Mouse (Mus musculus) heart, postnatal 10 days (tissue): Measurements from ENCODE around the gene Nip7. TPM values are rescaled to one million over a fixed set of nuclear protein-coding genes. Genes with fewer than 3 reads are reported as not detected.
"Not testable (repeated sequence)": the region's sequence is repeated elsewhere in the genome, so short reads cannot be mapped to it uniquely, and the experiment has no call there.

Experiments
- DNase-seq, 2 experiments: peaks; one replicate each; pipeline ENCODE4 v3.0.0; 2021
- intact Hi-C: fragments of 180-260 bp; cut with DNase I; formaldehyde crosslinking; loops from one replicate; pipeline ENCODE4 v1.15.1; 2025
- total RNA-seq, 2 experiments: library from RNA; stranded (reverse); gene quantifications; 2 replicates each; pipeline ENCODE4 v1.2.3; 2021

Gene Nip7
- total RNA-seq: 10 to 100 TPM; 24.9 to 28.8 TPM

GRCm38 (mm10) chr8:107056076-107056972, at the start of gene Nip7, which contains the start of gene Cog8:
Gene Nip7 (plus strand): TSS chr8:107056877.
Gene Cog8 (minus strand): TSS chr8:107056689.
- intact Hi-C loops: no loop called here
- peak; percentile 98 for DNase-seq

GRCm38 (mm10) chr8:107007795-107008194, 48.9 kb upstream of the Nip7 start:
- DNase-seq: no peak
- intact Hi-C loops: no loop called here

GRCm38 (mm10) chr8:107012666-107013065, 44.0 kb upstream of the Nip7 start:
- no peak for DNase-seq
- intact Hi-C loops: no loop called here

GRCm38 (mm10) chr8:107014915-107015314, 41.8 kb upstream of the Nip7 start:
- intact Hi-C loops: no loop called here
- DNase-seq: peak; percentile 34 to 37

GRCm38 (mm10) chr8:107023479-107023878, 33.2 kb upstream of the Nip7 start:
- intact Hi-C loops: no loop called here
- no peak for DNase-seq

- intact Hi-C loops: no loop called here
- no peak for DNase-seq
Measured at GRCm38 (mm10) chr8:107029310-107029709, 27.4 kb upstream of the Nip7 start.

- DNase-seq: no peak
- intact Hi-C loops: loop anchor here (2.0 kb wide), 1 partner anchor 19 kb away; the partner anchor contains the start of gene Pdf
Measured at GRCm38 (mm10) chr8:107030058-107030457, 26.6 kb upstream of the Nip7 start.

- intact Hi-C loops: loop anchor here (2.0 kb wide), 1 partner anchor 18 kb away; the partner anchor contains the start of gene Pdf
- DNase-seq: peak; percentile 97 to 98
Measured at GRCm38 (mm10) chr8:107030650-107031576, 25.8 kb upstream of the Nip7 start, which contains the start of gene Vps4a. Gene Vps4a (plus strand): TSS chr8:107031222.

- intact Hi-C loops: loop anchor here (2.0 kb wide), 1 partner anchor 17 kb away; the partner anchor contains the start of gene Pdf
- no peak for DNase-seq
Measured at GRCm38 (mm10) chr8:107031577-107032090, 25.0 kb upstream of the Nip7 start.

GRCm38 (mm10) chr8:107033609-107034008, 23.1 kb upstream of the Nip7 start:
- DNase-seq, intact Hi-C loops: not testable (repeated sequence)

- DNase-seq: no peak
- intact Hi-C loops: no loop called here
Measured at GRCm38 (mm10) chr8:107035641-107036040, 21.0 kb upstream of the Nip7 start.

GRCm38 (mm10) chr8:107036626-107037025, 20.1 kb upstream of the Nip7 start:
- DNase-seq: peak in 1 of 2 experiments; percentile 31
- intact Hi-C loops: no loop called here

GRCm38 (mm10) chr8:107040632-107041031, 16.0 kb upstream of the Nip7 start:
- no peak for DNase-seq
- intact Hi-C loops: no loop called here

- DNase-seq: no peak
- intact Hi-C loops: no loop called here
Measured at GRCm38 (mm10) chr8:107045478-107045877, 11.2 kb upstream of the Nip7 start.

- DNase-seq: peak; percentile 23 to 31
- intact Hi-C loops: no loop called here
Measured at GRCm38 (mm10) chr8:107046976-107047375, 9.7 kb upstream of the Nip7 start.

- intact Hi-C loops: loop anchor here (2.0 kb wide), 1 partner anchor 18 kb away; the partner anchor contains the start of gene Vps4a
- DNase-seq: peak; percentile 87
Measured at GRCm38 (mm10) chr8:107048061-107048941, 8.4 kb upstream of the Nip7 start, which contains the start of gene Pdf. Gene Pdf (minus strand): TSS chr8:107048614.

- DNase-seq: no peak
- intact Hi-C loops: loop anchor here (2.0 kb wide), 1 partner anchor 19 kb away; the partner anchor contains the start of gene Vps4a
Measured at GRCm38 (mm10) chr8:107049480-107049879, 7.2 kb upstream of the Nip7 start.

GRCm38 (mm10) chr8:107052046-107052445, 4.6 kb upstream of the Nip7 start:
- intact Hi-C loops: no loop called here
- no peak for DNase-seq

- no peak for DNase-seq
- intact Hi-C loops: no loop called here
Measured at GRCm38 (mm10) chr8:107056973-107057369, 294 bp downstream of the Nip7 start.
